Mouse (Mus musculus) C2C12 (cell line): ENCODE measurements around the gene Arpc1b.

Experiments used
- CEBPB ChIP-seq: IDR thresholded peaks from one replicate; pipeline ENCODE4 v1.6.1; 2011; ENCODE audit warnings: low read depth, mild to moderate bottlenecking, control low read depth, moderate library complexity
- CTCF ChIP-seq: IDR thresholded peaks from one replicate; pipeline ENCODE4 v1.5.1; 2011; ENCODE audit not compliant: control insufficient read depth, insufficient read depth, insufficient read length
- FOSL1 ChIP-seq: IDR thresholded peaks from one replicate; pipeline ENCODE4 v1.8.0; 2011; ENCODE audit warnings: mild to moderate bottlenecking, low read length; ENCODE audit not compliant: poor library complexity, insufficient read depth, severe bottlenecking
- MAX ChIP-seq: IDR thresholded peaks from one replicate; pipeline ENCODE4 v1.6.1; 2011; ENCODE audit warnings: mild to moderate bottlenecking, control low read depth
- MYOD1 ChIP-seq: IDR thresholded peaks from one replicate; pipeline ENCODE4 v1.6.1; 2011; ENCODE audit warnings: low read depth; ENCODE audit not compliant: control insufficient read depth, insufficient read length
- MYOG ChIP-seq: IDR thresholded peaks from one replicate; pipeline ENCODE4 v1.6.1; 2011; ENCODE audit not compliant: control insufficient read depth, insufficient read length; ENCODE audit errors: extremely low read depth
- USF1 ChIP-seq: IDR thresholded peaks from one replicate; pipeline ENCODE4 v1.6.1; 2011; ENCODE audit warnings: low read depth, mild to moderate bottlenecking, control low read depth, moderate library complexity

DNA sequence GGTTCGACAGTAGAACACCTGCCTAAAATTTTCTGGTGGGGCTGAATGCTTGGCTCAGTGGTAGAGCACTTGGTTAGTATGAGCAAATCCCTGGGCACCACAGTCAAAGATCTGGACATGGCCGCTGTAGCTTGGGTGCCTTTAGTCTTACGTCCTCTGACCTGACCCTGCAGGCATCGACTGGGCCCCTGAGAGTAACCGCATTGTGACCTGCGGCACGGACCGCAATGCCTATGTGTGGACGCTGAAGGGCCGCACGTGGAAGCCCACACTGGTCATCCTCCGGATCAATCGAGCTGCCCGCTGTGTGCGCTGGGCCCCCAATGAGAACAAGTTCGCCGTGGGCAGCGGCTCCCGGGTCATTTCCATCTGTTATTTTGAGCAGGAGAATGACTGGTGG lies 9.4 kb downstream of the Arpc1b start:
- no peak for TF ChIP-seq CTCF
- TF ChIP-seq MAX, result no peak
- TF ChIP-seq MYOD1, result no peak
- no peak for TF ChIP-seq CEBPB
- no peak for TF ChIP-seq MYOG
- TF ChIP-seq USF1, result no peak
- TF ChIP-seq FOSL1, result no peak
